Mouse (Mus musculus) bone marrow, adult 2 months (tissue): ENCODE results near the gene Arv1. TPM values are rescaled to one million over a fixed set of nuclear protein-coding genes. Genes with fewer than 3 reads are reported as not detected.
A peak's percentile ranks its signal among the peaks of the same experiment; 100 is the strongest.

ENCODE experiments used
- H3K27ac ChIP-seq: fragments of 200-500 bp; 2 replicates; pipeline ENCODE4 v1.5.1; 2012; ENCODE audit warnings: low read depth, mild to moderate bottlenecking, control low read depth, inconsistent platforms, low read length; ENCODE audit not compliant: control insufficient read depth, poor library complexity, insufficient read depth
- H3K4me1 ChIP-seq: fragments of 200-500 bp; 2 replicates; pipeline ENCODE4 v1.6.1; 2011; ENCODE audit warnings: low read length; ENCODE audit not compliant: control insufficient read depth, insufficient read depth
- H3K4me3 ChIP-seq: fragments of 200-500 bp; replicated peaks from 2 replicates; pipeline ENCODE3; 2011; ENCODE audit warnings: mild to moderate bottlenecking, low read depth, low read length, control low read depth; ENCODE audit not compliant: control insufficient read depth
- CTCF ChIP-seq: fragments of 200-500 bp; IDR thresholded peaks from 2 replicates; pipeline ENCODE4 v1.5.1; 2011; ENCODE audit warnings: low read length, control low read depth; ENCODE audit not compliant: control insufficient read depth, insufficient read depth
- POLR2A ChIP-seq: fragments of 200-500 bp; IDR thresholded peaks from 2 replicates; pipeline ENCODE4 v1.6.1; 2011; ENCODE audit warnings: low read depth, mild to moderate bottlenecking, control low read depth, low read length, borderline replicate concordance; ENCODE audit not compliant: control insufficient read depth
- WGBS: fragments of 180-500 bp; shearing (Covaris S2); methylation state at CpG from one replicate; pipeline ENCODE4 v1.1.7; 2018; 5-methylcytosine and 5-hydroxymethylcytosine counted together
- polyA plus RNA-seq: library from polyadenylated mRNA; stranded (reverse); fragments of >200 nt; gene quantifications from 2 replicates; pipeline ENCODE4 v1.2.4, GENCODE M21; 2011; ENCODE audit warnings: low replicate concordance; ENCODE audit not compliant: missing spikeins, insufficient read depth, insufficient read length

Gene Arv1
- polyA plus RNA-seq, 1 experiment = 7.7 TPM

DNA sequence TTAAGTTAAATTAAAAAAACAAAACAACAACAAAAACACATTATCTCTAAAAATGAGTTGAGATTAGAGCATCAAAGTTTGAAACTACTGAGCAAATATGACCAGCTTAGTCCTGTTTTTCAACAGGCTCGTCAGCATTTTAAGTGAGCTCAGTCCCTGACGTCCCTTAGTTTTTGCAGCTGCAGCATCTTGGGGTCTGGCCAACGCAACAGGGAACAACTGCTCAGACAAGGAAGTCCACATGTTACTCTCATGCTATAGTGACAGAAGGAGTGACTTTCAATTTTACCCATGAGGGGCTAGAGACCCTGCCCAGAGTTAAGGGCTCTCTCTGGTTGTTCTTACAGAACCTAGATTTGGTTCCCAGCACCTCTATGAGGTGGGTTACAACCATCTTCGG, 17.6 kb upstream of the Arv1 start:
- peaks cover 11% of the 10 kb centered on the region for H3K4me1 ChIP-seq
- no peak overlapping the region for H3K4me3 ChIP-seq
- H3K27ac ChIP-seq = no peak overlapping the region
- WGBS = 90% methylated on average over 4 of the region's 4 CpGs
- TF ChIP-seq POLR2A = no peak
- no peak for TF ChIP-seq CTCF

- H3K27ac ChIP-seq = no peak overlapping the region
- 94% methylated on average over 8 of the region's 8 CpGs for WGBS
- H3K4me1 ChIP-seq = peaks cover 5% of the 10 kb centered on the region
- no peak overlapping the region for H3K4me3 ChIP-seq
- no peak for TF ChIP-seq CTCF
- no peak for TF ChIP-seq POLR2A
These were observed 16.1 kb upstream of the Arv1 start for GRCm38 (mm10) chr8:124705823-124706222.

DNA sequence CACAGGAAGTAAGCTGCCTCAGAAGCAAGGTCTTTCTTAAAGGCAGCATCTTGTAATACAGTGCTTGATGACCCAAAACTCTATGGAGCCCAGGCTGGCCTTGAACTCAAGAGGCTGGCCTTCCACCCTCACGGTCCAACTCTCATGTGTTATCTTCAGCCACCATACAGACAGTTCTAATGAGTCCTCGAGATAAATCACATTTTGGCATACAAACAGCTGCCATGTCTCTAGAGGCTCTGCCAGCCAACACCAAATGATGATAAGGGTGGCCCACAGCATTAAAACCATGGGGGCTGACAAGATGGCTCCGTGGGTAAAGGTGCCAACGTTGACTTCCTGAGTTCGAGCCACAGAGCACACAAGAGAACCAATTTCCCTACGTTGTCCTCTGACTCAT, 8.7 kb upstream of the Arv1 start:
- Histone ChIP-seq H3K4me1 (no peaks in the 10 kb centered on the region; the same call in 1 of the 2 replicates), H3K27ac (no peak overlapping the region), H3K4me3 (no peak overlapping the region)
- WGBS = 53% methylated on average over 6 of the region's 6 CpGs
- TF ChIP-seq CTCF (no peak), POLR2A (no peak)

DNA sequence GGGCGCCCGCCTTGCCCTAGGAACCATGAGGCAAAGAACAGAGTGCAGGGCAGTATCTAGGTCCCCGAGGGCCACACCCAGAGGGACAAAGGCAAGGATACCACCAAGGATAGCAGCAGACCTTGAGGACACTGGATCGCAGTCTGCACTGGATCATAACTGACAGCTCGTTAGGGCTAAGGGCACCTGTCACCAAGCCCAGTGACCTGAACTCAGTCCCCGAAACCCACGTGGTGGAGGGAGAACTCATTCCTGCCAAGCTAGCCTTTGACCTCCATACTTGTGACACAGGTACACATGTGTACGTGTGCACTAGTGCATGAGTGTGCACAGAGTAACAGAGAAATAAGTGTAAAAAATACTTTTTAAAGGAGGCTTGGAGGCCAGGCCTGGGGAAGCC, 6.2 kb upstream of the Arv1 start:
- H3K4me3 ChIP-seq = no peak overlapping the region
- TF ChIP-seq CTCF (no peak), POLR2A (no peak)
- no peaks in the 10 kb centered on the region; the same call in 1 of the 2 replicates for H3K4me1 ChIP-seq
- 93% methylated on average over 8 of the region's 8 CpGs for WGBS
- no peak overlapping the region for H3K27ac ChIP-seq

- Histone ChIP-seq H3K27ac (no peak overlapping the region), H3K4me3 (no peak overlapping the region), H3K4me1 (no peaks in the 10 kb centered on the region; the same call in 1 of the 2 replicates)
- WGBS = 80% methylated on average over 7 of the region's 7 CpGs
- TF ChIP-seq CTCF (no peak), POLR2A (no peak)
These were observed 1.8 kb upstream of the Arv1 start for GRCm38 (mm10) chr8:124720133-124720532.

DNA sequence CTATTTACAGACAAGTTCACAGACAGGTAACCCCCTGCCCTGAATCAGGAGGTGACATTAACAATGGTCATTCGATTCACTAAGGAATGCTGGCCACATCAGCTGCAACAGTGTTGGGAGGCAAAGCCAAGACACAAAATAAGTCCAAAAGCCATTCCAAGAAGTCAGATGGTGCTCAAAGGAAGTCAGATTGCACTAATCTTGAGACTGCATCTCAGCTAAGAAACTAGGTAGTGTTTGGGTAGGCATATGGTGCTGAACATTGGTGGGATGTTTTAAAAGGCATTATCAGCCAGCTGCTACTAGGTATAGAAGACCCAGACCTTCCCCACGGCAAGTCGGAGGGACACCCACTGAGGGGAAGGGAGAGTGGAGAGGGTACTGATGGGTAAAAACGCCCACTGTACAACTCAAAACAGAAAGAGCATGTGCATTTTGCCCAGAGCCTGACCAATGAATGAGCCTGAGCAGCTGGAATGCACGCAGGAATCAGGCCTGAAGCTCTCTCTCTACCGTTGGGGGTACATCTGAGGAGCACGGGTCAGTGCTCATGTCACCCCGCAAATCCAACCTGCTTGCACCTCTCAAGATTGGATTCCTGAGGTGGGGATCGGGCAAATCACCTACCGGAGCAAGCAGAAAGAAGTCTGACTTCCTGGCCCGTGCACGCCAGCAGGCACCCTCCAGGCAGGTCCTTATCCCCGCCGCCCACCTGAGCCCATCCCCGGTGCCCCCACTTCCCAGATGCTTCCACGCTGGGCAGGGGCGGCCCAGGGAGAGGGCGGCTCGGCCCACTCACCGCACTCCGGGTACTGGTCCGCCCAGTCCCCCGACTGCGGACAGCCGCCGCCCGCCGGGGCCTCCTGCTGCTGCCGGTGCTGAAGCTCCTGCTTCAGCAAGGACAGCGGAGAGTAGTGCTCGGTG, 739 bp upstream of the Arv1 start:
- Histone ChIP-seq H3K4me1 (no peaks in the 10 kb centered on the region; the same call in 1 of the 2 replicates), H3K27ac (peak overlapping the region; percentile 66; the same call in 1 of the 2 replicates), H3K4me3 (peak overlapping the region; percentile 66)
- no peak for TF ChIP-seq POLR2A
- WGBS = 4% methylated on average over 31 of the region's 31 CpGs

GRCm38 (mm10) chr8:124724301-124724700, 2.4 kb downstream of the Arv1 start:
- Histone ChIP-seq H3K4me1 (no peaks in the 10 kb centered on the region; the same call in 1 of the 2 replicates), H3K27ac (no peak overlapping the region), H3K4me3 (no peak overlapping the region)
- 87% methylated on average over 7 of the region's 7 CpGs for WGBS
- TF ChIP-seq POLR2A (no peak), CTCF (no peak)

- H3K4me1 ChIP-seq = no peaks in the 10 kb centered on the region
- no peak for TF ChIP-seq CTCF
- TF ChIP-seq POLR2A = no peak
- H3K4me3 ChIP-seq = no peak overlapping the region
- H3K27ac ChIP-seq = no peak overlapping the region
- 40% methylated on average over 8 of the region's 8 CpGs for WGBS
These were observed 10.9 kb downstream of the Arv1 start for GRCm38 (mm10) chr8:124732828-124733227.

GRCm38 (mm10) chr8:124735371-124735911, 13.5 kb downstream of the Arv1 start:
- no peaks in the 10 kb centered on the region for H3K4me1 ChIP-seq
- no peak for TF ChIP-seq CTCF
- TF ChIP-seq POLR2A = no peak
- 76% methylated on average over 3 of the region's 3 CpGs for WGBS
- no peak overlapping the region for H3K27ac ChIP-seq
- no peak overlapping the region for H3K4me3 ChIP-seq
